Mouse (Mus musculus): ENCODE results near the gene 4930590J08Rik. TPM values are rescaled to one million over a fixed set of nuclear protein-coding genes. Genes with fewer than 3 reads are reported as not detected.
"Not testable (repeated sequence)": the region's sequence is repeated elsewhere in the genome, so short reads cannot be mapped to it uniquely, and the experiment has no call there.

Gene 4930590J08Rik
- polyA plus RNA-seq (2015; fragmentation: Nextera tagmentation; extraction: Ambion mirVana) = 1.0 TPM in 2 replicates

DNA sequence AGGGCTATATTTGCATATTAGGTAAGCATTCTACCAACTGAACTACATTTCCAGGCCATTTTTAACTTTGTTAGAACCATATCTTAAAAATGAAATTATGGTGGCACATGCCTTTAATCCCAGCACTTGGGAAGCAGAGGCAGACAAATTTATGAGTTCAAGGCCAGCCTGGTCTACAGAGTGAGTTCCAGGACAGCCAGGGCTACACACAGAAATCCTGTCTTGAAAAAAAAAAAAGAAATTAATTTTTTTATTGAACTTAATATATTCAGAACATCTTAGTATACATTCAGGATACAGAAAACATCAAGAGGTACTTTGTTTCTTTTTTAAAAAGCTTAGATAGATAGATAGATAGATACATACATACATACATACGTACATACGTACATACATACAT, at the start of gene 4930590J08Rik:
TSS of gene 4930590J08Rik (plus strand) at position 301 of the 400 bp plus-strand sequence.
- peaks cover 11% of the 10 kb centered on the region for H3K4me1 ChIP-seq (replicated peaks)
- not testable (repeated sequence) for H3K9ac ChIP-seq; H3K4me3 ChIP-seq; H3K4me2 ChIP-seq; ATAC-seq (ENCODE audit: low read depth); H3K27ac ChIP-seq (replicated peaks); H3K27me3 ChIP-seq; H3K9me3 ChIP-seq
- 95% methylated on average over 2 of the region's 2 CpGs for WGBS
- peaks cover 42% of the 10 kb centered on the region for H3K36me3 ChIP-seq

DNA sequence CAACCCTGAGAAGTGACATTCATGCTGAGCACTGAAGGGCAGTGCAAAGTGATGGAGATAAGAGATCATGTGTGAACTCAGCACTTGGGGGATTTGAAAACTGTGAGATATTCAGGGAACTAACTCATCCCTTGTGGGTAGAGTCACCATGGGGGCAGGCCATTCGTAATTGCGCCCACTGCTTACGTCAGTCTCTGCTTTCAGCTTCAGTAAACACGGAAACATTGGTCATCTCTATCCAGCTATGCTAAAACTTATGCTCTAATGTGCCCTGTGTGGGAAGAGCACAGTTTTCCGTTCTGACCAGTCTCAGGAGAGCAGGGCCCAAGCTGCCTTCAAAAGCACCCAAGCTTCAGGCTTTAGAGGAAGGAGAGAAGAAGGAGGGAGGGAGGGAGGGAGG, 44.3 kb upstream of the 4930590J08Rik start:
- Histone ChIP-seq H3K4me2 (no peak overlapping the region), H3K36me3 (no peaks in the 10 kb centered on the region), H3K4me1 (replicated peaks) (no peaks in the 10 kb centered on the region), H3K27me3 (no peaks in the 10 kb centered on the region), H3K9me3 (no peaks in the 10 kb centered on the region; the same call in 1 of the 2 replicates), H3K4me3 (no peak overlapping the region), H3K27ac (replicated peaks) (no peak overlapping the region), H3K9ac (no peak overlapping the region)
- whole genome bisulfite sequencing = 87% methylated on average over 5 of the region's 5 CpGs
- ATAC-seq (ENCODE audit: low read depth) = no peak

DNA sequence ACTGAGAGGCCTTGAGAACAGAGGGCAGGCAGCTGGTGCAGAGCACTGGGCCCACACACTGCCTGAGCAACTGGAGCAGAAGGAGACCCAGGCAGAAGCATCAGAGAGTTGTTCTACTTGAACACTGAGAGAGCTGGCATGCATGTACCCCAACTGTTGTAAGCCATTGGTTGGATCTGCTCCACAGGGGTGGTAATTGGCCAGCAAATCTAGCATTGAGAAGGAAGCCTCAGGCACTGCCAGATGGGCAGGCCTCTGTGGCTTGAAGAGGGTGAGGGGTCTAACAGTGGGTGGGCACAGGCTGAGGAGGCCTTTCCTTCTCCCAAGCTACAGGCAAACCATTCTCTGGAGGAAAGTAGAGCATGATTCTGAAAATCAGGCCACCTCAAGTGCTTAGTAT, 39.8 kb upstream of the 4930590J08Rik start:
- Histone ChIP-seq H3K4me2 (no peak overlapping the region), H3K27me3 (no peaks in the 10 kb centered on the region), H3K4me1 (replicated peaks) (no peaks in the 10 kb centered on the region), H3K36me3 (no peaks in the 10 kb centered on the region), H3K4me3 (no peak overlapping the region), H3K9ac (no peak overlapping the region), H3K27ac (replicated peaks) (no peak overlapping the region), H3K9me3 (no peaks in the 10 kb centered on the region; the same call in 1 of the 2 replicates)
- ATAC-seq (ENCODE audit: low read depth) = no peak

DNA sequence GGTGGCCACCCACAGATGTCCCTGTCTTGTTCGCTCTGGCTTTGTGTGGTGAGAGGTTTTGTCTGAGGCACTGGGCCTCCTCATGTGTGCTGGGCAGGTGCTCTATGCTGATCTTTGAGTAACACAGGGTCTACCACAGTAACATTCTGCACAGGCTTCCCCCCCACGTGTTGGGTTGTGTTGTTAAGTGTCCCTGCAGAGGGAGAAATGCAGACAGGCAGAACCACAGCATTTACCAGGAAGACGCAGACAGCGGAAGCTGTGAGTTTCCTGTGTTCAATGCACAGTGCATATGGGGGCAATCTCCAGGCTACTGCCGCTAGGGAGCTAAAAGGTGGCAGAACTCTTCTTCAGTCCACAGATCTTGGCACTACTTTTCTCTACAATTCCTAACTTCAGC, 38.0 kb upstream of the 4930590J08Rik start:
- Histone ChIP-seq H3K4me2 (no peak overlapping the region), H3K27ac (replicated peaks) (no peak overlapping the region), H3K4me3 (no peak overlapping the region), H3K27me3 (no peaks in the 10 kb centered on the region), H3K9ac (no peak overlapping the region), H3K36me3 (no peaks in the 10 kb centered on the region), H3K4me1 (replicated peaks) (no peaks in the 10 kb centered on the region), H3K9me3 (no peaks in the 10 kb centered on the region; the same call in 1 of the 2 replicates)
- no peak for ATAC-seq (ENCODE audit: low read depth)
- whole genome bisulfite sequencing = 79% methylated on average over 5 of the region's 5 CpGs

DNA sequence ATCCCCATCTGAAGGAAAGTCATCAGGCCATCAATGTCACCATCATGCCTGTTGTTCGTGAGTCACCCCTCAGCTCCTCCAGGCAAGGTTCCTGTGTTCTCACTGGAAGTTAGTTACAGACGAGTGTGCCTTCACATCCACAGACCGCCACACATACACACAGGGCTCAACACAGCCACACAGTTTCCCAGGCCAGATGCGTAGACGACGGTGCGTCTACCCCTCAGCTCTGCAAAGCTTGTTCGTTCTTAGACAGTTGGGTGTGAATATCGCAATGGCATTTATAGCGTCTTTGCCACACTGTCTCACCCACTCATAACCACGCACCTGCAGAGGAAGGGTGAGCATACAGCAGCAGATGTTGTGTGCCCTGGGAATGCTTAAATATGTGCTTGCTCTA, 37.0 kb upstream of the 4930590J08Rik start:
- H3K27me3 ChIP-seq = no peaks in the 10 kb centered on the region
- no peak for ATAC-seq (ENCODE audit: low read depth)
- no peak overlapping the region for H3K27ac ChIP-seq (replicated peaks)
- 85% methylated on average over 11 of the region's 11 CpGs for WGBS
- H3K4me3 ChIP-seq = no peak overlapping the region
- no peaks in the 10 kb centered on the region for H3K4me1 ChIP-seq (replicated peaks)
- H3K36me3 ChIP-seq = no peaks in the 10 kb centered on the region
- H3K9me3 ChIP-seq = no peaks in the 10 kb centered on the region
- H3K4me2 ChIP-seq = no peak overlapping the region
- H3K9ac ChIP-seq = no peak overlapping the region

DNA sequence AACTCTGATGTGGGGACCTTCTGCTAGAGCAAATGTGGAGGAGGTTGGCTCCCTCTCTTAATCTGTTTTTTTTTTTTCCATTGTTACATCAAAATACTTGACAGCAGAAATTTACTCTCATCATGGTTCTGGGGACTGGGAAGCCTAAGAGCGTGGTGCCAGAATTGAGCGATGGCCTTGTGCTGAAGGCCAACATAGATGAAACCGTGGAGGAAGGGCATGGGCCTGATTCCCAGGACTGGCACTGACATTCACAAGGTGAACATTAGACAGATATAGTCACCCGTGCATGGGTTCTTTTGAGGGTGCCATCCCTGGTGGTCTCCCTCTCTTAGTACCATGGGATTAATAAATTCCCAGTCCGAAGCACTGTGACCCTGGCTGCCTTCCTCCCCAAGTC, 34.5 kb upstream of the 4930590J08Rik start:
- Histone ChIP-seq H3K27ac (replicated peaks) (no peak overlapping the region), H3K4me2 (no peak overlapping the region), H3K4me1 (replicated peaks) (no peaks in the 10 kb centered on the region), H3K4me3 (no peak overlapping the region), H3K9ac (no peak overlapping the region), H3K36me3 (no peaks in the 10 kb centered on the region), H3K27me3 (no peaks in the 10 kb centered on the region), H3K9me3 (no peaks in the 10 kb centered on the region)
- 87% methylated on average over 5 of the region's 5 CpGs for WGBS
- ATAC-seq (ENCODE audit: low read depth) = no peak

DNA sequence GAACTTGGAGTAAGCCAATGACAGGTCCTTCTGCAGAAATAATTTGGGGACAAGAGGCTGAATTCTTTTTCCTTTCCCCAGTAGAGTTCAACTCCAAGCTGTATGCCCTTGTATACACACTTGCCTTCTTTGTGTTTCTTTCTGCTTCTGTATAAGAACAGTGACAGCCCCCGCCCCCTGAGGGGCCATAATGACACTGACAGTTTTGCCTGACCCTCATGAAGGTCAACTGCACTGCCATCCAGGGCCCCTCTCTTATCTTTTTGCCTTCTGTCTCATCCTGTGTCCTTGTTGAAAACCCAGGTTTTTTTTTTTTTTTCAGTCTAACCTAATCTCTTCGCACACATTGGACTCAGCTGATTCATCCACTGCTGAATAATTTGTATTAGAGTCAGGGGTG, 29.8 kb upstream of the 4930590J08Rik start:
- ATAC-seq (ENCODE audit: low read depth) = no peak
- peaks cover 4% of the 10 kb centered on the region; the same call in 1 of the 2 replicates for H3K27me3 ChIP-seq
- H3K4me1 ChIP-seq (replicated peaks) = peaks cover 5% of the 10 kb centered on the region
- H3K9ac ChIP-seq = no peak overlapping the region
- H3K9me3 ChIP-seq = no peaks in the 10 kb centered on the region
- H3K4me2 ChIP-seq = no peak overlapping the region
- H3K4me3 ChIP-seq = no peak overlapping the region
- WGBS = 44% methylated on average over 2 of the region's 2 CpGs
- no peaks in the 10 kb centered on the region for H3K36me3 ChIP-seq
- no peak overlapping the region for H3K27ac ChIP-seq (replicated peaks)

DNA sequence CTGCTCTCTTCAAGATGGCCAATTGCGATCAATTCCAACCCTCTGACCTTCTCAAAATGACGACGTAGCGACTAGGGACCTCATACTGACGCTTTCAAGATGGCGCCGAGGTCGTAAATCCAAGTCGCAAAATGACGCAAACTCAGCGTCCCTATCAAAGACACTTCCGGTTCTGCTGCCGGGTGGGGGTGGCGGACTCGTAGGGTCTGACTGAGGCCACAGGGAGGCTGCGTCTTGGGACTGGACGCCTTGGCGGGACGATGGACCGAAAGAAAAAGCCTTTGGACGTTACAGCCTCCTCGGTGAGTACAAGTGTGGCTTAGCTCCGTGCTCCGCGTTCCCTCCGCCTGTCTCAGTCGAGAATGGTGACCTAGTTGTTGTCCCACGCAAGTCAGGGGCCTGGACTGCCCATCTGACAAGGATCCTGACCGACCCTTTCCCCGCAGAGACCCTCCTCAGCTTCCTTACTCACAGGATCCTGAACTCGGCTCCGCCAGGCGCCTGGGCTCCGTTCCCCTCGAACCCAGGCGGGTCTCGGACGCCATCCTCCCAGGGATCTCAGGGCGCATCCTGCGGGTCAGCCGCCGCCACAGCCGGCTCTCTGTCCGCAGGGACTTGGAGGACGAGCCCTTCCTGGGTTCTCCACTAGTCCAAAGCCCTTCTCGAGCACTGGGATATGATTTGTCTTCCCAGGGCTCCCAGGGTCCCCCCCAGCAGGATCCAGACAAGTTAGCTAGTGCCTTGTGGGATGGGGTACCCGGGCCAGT, 24.5 kb upstream of the 4930590J08Rik start, which contains the start of gene Ccdc174:
TSS of gene Ccdc174 (plus strand) at position 169 of the 767 bp plus-strand sequence.
- ATAC-seq (ENCODE audit: low read depth) = peak; percentile 95
- Histone ChIP-seq H3K9me3 (no peaks in the 10 kb centered on the region), H3K27ac (replicated peaks) (peak within 1 kb of the TSS; percentile 88), H3K27me3 (peaks cover 4% of the 10 kb centered on the region; the same call in 1 of the 2 replicates), H3K4me3 (peak within 1 kb of the TSS; percentile 97), H3K4me1 (replicated peaks) (peaks cover 22% of the 10 kb centered on the region), H3K9ac (peak within 1 kb of the TSS; percentile 96), H3K36me3 (peaks cover 21% of the 10 kb centered on the region), H3K4me2 (peak within 1 kb of the TSS; percentile 88)
- WGBS = under 1% methylated on average over 47 of the region's 47 CpGs

DNA sequence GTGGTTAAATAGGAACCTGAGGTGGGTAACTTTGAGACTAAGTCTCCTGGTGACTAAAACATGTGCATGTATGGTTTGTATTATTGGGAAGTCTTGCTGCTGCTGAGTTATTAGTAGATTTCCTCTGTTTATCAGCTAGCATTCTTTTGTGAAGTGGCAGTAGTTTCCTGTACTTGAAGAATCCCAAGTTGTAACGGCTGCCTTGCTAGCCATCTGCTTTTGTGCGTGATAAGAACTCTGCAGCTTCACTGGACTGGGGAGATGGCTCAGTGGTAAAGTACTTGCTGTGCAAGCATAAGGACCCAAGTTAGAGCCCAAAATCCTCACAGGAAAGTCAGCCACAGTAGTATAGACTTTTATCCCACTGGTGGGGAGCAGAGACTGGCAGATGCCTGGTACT, 18.8 kb upstream of the 4930590J08Rik start:
- Histone ChIP-seq H3K27me3 (no peaks in the 10 kb centered on the region), H3K36me3 (peaks cover 71% of the 10 kb centered on the region), H3K4me2 (no peak overlapping the region), H3K27ac (replicated peaks) (no peak overlapping the region), H3K4me1 (replicated peaks) (peaks cover 11% of the 10 kb centered on the region), H3K4me3 (no peak overlapping the region), H3K9ac (no peak overlapping the region), H3K9me3 (no peaks in the 10 kb centered on the region)
- WGBS = 91% methylated on average over 2 of the region's 2 CpGs
- ATAC-seq (ENCODE audit: low read depth) = no peak

DNA sequence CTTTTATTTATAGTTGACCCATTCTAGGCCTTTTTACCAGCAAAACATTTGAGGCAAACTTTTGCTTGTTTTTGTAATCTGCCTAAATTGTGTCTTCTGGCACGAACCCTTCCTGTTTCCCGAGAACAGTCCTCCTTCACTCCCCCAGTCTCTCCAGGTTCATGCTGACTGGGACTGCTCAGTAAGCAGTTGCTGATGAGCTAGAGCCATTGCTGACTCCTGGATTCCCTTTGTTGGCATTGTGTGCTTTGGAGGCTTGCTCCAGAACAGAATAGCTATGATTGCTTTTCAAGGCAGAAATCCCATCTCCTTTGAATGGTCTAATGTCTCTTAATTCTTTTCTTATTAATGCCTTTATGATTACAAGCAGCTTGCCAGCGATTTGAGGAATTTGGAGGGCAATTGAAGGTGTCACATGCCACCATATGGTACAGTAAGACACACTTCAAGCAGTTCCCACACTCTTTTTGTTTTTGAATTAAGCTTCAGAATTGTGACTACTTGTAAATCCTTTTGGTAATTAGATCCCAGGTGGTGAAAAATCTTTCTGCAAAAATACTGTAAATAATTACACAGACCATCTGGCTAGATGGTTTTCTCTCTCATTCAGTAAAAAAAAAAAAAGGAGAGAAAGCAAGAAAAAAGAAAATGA, 13.2 kb upstream of the 4930590J08Rik start:
- 77% methylated on average over 3 of the region's 3 CpGs for WGBS
- Histone ChIP-seq H3K9ac (no peak overlapping the region), H3K36me3 (peaks cover 88% of the 10 kb centered on the region), H3K4me2 (no peak overlapping the region), H3K27ac (replicated peaks) (no peak overlapping the region), H3K9me3 (no peaks in the 10 kb centered on the region), H3K27me3 (no peaks in the 10 kb centered on the region), H3K4me3 (no peak overlapping the region), H3K4me1 (replicated peaks) (no peaks in the 10 kb centered on the region)
- no peak for ATAC-seq (ENCODE audit: low read depth)

DNA sequence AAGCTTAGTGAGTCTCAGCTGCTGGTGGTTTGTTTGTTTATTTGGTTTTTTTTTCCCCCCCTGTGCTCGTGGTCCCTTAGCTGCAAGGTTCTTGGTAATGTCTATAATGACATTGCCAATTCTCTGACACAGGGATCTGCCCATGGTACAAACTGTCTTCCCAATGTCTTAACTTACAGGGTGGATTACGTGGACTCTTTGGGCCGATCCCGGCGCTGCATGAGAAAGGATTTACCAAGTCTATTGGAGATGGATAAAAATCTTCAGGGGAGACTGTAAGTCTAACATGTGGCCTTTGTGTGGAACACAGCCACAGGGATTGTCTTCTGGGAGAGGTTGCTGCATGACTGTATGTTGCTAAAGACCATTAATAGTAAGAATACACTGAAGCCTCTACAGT, 12.0 kb upstream of the 4930590J08Rik start:
- Histone ChIP-seq H3K9me3 (no peaks in the 10 kb centered on the region), H3K27me3 (no peaks in the 10 kb centered on the region), H3K9ac (no peak overlapping the region), H3K4me1 (replicated peaks) (no peaks in the 10 kb centered on the region), H3K36me3 (peaks cover 89% of the 10 kb centered on the region), H3K4me2 (no peak overlapping the region), H3K4me3 (no peak overlapping the region), H3K27ac (replicated peaks) (no peak overlapping the region)
- ATAC-seq (ENCODE audit: low read depth) = no peak
- 90% methylated on average over 5 of the region's 5 CpGs for WGBS

DNA sequence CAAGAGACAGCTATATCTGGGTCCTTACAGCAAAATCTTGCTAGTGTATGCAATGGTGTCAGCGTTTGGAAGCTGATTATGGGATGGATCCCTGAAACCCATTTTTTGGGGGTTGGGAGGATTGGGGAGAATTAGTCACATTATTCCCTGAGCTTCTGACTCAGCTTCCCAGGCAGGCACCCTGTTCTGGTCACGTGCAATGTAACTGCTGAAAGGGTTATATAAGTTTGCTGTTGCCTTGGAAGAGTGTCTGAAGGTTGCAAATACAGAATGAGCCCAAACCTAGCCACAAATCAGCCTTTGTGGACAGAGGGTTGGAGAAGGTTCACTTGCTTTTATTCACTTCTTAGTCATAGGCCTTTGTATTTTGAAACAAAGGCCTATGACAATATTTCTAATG, 10.8 kb upstream of the 4930590J08Rik start:
- Histone ChIP-seq H3K4me1 (replicated peaks) (no peaks in the 10 kb centered on the region), H3K4me3 (no peak overlapping the region), H3K27ac (replicated peaks) (no peak overlapping the region), H3K4me2 (no peak overlapping the region), H3K9ac (no peak overlapping the region), H3K9me3 (no peaks in the 10 kb centered on the region), H3K27me3 (no peaks in the 10 kb centered on the region), H3K36me3 (peaks cover 89% of the 10 kb centered on the region)
- 86% methylated on average over 2 of the region's 2 CpGs for WGBS
- no peak for ATAC-seq (ENCODE audit: low read depth)

All from neural tube, embryonic 13.5 days (tissue).